Mouse (Mus musculus): Measurements from ENCODE around the gene Ccdc65. TPM values are rescaled to one million over a fixed set of nuclear protein-coding genes. Genes with fewer than 3 reads are reported as not detected.

Ccdc65 gene
- total and polyA plus RNA-seq, 3 experiments: 0.60 TPM; not detected in 2

- Histone ChIP-seq H3K36me3 (replicated peaks) (no peaks in the 10 kb centered on the region), H3K9me3 (replicated peaks) (no peaks in the 10 kb centered on the region), H3K4me3 (ENCODE audit: low read depth, low read length) (peak overlapping the region; percentile 56; the same call in 1 of the 2 replicates), H3K27me3 (ENCODE audit: insufficient read depth, low read length) (peaks cover 55% of the 10 kb centered on the region), H3K4me1 (ENCODE audit: insufficient read depth, low read depth, low read length) (peaks cover 17% of the 10 kb centered on the region)
- TF ChIP-seq POLR2AphosphoS5 (IDR thresholded peaks at IDR 0.05; ENCODE audit: insufficient replicate concordance, low read depth, low read length): no peak
- TF ChIP-seq CTCF (IDR thresholded peaks at IDR 0.05; ENCODE audit: low read depth, low read length): peak; percentile 52; the same call in 1 of the 2 replicates
- no peak for TF ChIP-seq GATA1 (IDR thresholded peaks at IDR 0.05; ENCODE audit: borderline replicate concordance, low read length)
- TF ChIP-seq GATA2 (IDR thresholded peaks at IDR 0.05; ENCODE audit: borderline replicate concordance, low read depth, low read length): no peak
- no peak for TF ChIP-seq TAL1 (conservative IDR thresholded peaks at IDR 0.05; ENCODE audit: low read depth, low read length)
- ATAC-seq (ENCODE audit: extremely low read depth, insufficient number of reproducible peaks, low FRiP score, poor library complexity, severe bottlenecking): no peak
- DNase-seq (ENCODE audit: low spot score): peak; percentile 68
These were observed 8.6 kb upstream of the Ccdc65 start for GRCm38 (mm10) chr15:98699190-98700105.

DNA sequence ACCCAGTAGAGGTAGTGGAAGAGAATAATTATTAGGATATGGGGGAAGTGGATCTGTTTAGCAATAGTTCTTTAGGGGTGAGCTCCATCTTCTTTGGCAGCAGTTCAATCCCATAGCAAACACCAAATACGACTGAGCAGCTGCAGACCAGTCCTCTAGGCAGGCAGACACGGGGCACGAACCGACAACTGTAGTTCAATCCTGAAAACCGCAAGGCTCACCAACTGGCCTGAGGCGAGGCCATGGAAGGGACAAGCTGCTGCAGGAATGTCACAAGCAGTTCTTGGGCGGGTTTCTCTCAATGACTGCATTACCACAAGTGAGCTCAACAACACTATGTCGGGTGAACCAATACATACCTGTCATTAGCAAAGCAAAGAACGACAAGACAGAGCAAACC, 3.7 kb upstream of the Ccdc65 start:
- ATAC-seq (ENCODE audit: extremely low read depth, insufficient number of reproducible peaks, low FRiP score, poor library complexity, severe bottlenecking) (no peak), DNase-seq (ENCODE audit: low spot score) (no peak)
- Histone ChIP-seq H3K36me3 (replicated peaks) (no peaks in the 10 kb centered on the region), H3K9me3 (replicated peaks) (no peaks in the 10 kb centered on the region), H3K27me3 (ENCODE audit: insufficient read depth, low read length) (peaks cover 73% of the 10 kb centered on the region), H3K4me1 (ENCODE audit: insufficient read depth, low read depth, low read length) (peaks cover 20% of the 10 kb centered on the region), H3K4me3 (ENCODE audit: low read depth, low read length) (no peak overlapping the region)
- TF ChIP-seq GATA1 (IDR thresholded peaks at IDR 0.05; ENCODE audit: borderline replicate concordance, low read length) (no peak), GATA2 (IDR thresholded peaks at IDR 0.05; ENCODE audit: borderline replicate concordance, low read depth, low read length) (no peak), POLR2AphosphoS5 (IDR thresholded peaks at IDR 0.05; ENCODE audit: insufficient replicate concordance, low read depth, low read length) (no peak), TAL1 (conservative IDR thresholded peaks at IDR 0.05; ENCODE audit: low read depth, low read length) (no peak), CTCF (IDR thresholded peaks at IDR 0.05; ENCODE audit: low read depth, low read length) (no peak)

DNA sequence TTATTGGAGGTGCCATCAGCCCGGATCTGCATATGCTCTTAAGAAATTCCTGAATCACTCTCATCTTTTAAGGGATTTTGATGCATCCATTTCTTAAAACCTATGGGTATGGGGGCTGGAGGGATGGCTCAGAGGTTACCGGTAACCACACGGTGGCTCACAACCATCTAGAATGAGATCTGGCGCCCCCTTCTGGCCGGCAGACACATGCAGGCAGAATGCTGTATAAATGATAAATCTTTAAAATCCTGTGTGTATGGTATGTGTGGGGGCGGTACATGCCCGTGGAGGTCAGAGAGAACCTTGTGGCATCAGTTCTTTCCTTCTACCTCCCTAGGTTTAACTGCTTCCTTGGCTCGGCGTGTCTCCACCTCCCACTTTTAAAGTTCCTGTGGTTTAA, 2.4 kb downstream of the Ccdc65 start:
- peak; percentile 70 for TF ChIP-seq CTCF (IDR thresholded peaks at IDR 0.05; ENCODE audit: low read depth, low read length)
- TF ChIP-seq TAL1 (conservative IDR thresholded peaks at IDR 0.05; ENCODE audit: low read depth, low read length): no peak

DNA sequence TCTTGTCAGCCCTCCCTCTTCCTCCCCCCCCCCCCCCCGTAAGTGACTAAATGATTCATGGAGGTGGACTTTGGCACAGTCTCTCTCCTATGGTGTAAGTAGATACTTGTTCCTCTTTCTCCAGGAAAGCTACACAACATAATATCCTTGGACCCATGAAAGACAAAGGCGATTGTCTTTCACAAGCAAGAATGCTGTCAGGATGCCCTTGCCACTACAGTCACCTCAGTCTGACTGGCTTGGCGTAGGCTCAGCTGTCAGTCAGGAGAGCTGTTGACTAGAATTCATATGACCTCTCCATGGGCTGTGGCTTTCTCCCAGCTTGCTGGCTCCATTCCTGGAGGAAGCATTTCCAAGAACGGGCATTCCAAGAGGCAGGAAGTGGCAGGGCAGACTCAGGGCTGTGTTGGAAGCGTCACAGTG, 6.2 kb downstream of the Ccdc65 start:
- no peaks in the 10 kb centered on the region for H3K36me3 ChIP-seq (replicated peaks)
- ATAC-seq (ENCODE audit: extremely low read depth, insufficient number of reproducible peaks, low FRiP score, poor library complexity, severe bottlenecking) (no peak), DNase-seq (ENCODE audit: low spot score) (no peak)

More for the DNA sequence above, 2.4 kb downstream of the Ccdc65 start:
- ATAC-seq (ENCODE audit: extremely low read depth, insufficient number of reproducible peaks, low FRiP score, poor library complexity, severe bottlenecking) (no peak), DNase-seq (ENCODE audit: low spot score) (no peak)
- H3K4me1 ChIP-seq (ENCODE audit: insufficient read depth, low read depth, low read length): peaks cover 23% of the 10 kb centered on the region
- no peaks in the 10 kb centered on the region for H3K36me3 ChIP-seq (replicated peaks)
- H3K4me3 ChIP-seq (ENCODE audit: low read depth, low read length): no peak overlapping the region
- H3K9me3 ChIP-seq (replicated peaks): no peaks in the 10 kb centered on the region
- H3K27me3 ChIP-seq (ENCODE audit: insufficient read depth, low read length): peaks cover 41% of the 10 kb centered on the region

DNA sequence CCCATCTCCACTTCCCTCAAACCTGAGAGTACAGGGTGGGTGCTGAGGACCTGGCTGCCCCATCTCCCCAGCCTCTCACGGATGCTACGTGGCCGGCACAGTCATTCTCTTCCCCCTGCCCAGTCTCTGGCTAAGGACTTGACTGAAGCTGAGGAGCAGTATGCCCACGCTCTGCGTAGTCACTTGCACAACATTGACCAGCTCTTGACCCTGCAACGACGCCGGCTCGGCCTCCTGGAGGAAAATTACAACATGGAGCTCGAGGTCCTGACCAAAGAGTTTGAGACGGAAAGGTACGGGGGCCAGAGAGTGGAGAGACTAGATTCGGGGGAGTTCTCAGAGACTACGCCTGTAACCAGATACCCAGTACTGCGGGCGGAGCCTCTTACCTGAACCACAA, 9.3 kb downstream of the Ccdc65 start:
- Histone ChIP-seq H3K4me3 (ENCODE audit: low read depth, low read length) (no peak overlapping the region), H3K36me3 (replicated peaks) (no peaks in the 10 kb centered on the region), H3K27me3 (ENCODE audit: insufficient read depth, low read length) (peaks cover 36% of the 10 kb centered on the region), H3K9me3 (replicated peaks) (no peaks in the 10 kb centered on the region), H3K4me1 (ENCODE audit: insufficient read depth, low read depth, low read length) (peaks cover 25% of the 10 kb centered on the region)
- DNase-seq (ENCODE audit: low spot score): no peak
- TF ChIP-seq POLR2AphosphoS5 (IDR thresholded peaks at IDR 0.05; ENCODE audit: insufficient replicate concordance, low read depth, low read length): no peak
- TF ChIP-seq GATA1 (IDR thresholded peaks at IDR 0.05; ENCODE audit: borderline replicate concordance, low read length): no peak
- TF ChIP-seq GATA2 (IDR thresholded peaks at IDR 0.05; ENCODE audit: borderline replicate concordance, low read depth, low read length): no peak
- TF ChIP-seq TAL1 (conservative IDR thresholded peaks at IDR 0.05; ENCODE audit: low read depth, low read length): no peak
- no peak for TF ChIP-seq CTCF (IDR thresholded peaks at IDR 0.05; ENCODE audit: low read depth, low read length)
- ATAC-seq (ENCODE audit: extremely low read depth, insufficient number of reproducible peaks, low FRiP score, poor library complexity, severe bottlenecking): no peak

More for the DNA sequence above, 6.2 kb downstream of the Ccdc65 start:
- no peak overlapping the region for H3K4me3 ChIP-seq (ENCODE audit: low read depth, low read length)
- no peak for TF ChIP-seq GATA1 (IDR thresholded peaks at IDR 0.05; ENCODE audit: borderline replicate concordance, low read length)
- no peak for TF ChIP-seq TAL1 (conservative IDR thresholded peaks at IDR 0.05; ENCODE audit: low read depth, low read length)
- no peak for TF ChIP-seq POLR2AphosphoS5 (IDR thresholded peaks at IDR 0.05; ENCODE audit: insufficient replicate concordance, low read depth, low read length)
- no peak for TF ChIP-seq CTCF (IDR thresholded peaks at IDR 0.05; ENCODE audit: low read depth, low read length)
- no peak for TF ChIP-seq GATA2 (IDR thresholded peaks at IDR 0.05; ENCODE audit: borderline replicate concordance, low read depth, low read length)
- H3K27me3 ChIP-seq (ENCODE audit: insufficient read depth, low read length): peaks cover 35% of the 10 kb centered on the region
- H3K4me1 ChIP-seq (ENCODE audit: insufficient read depth, low read depth, low read length): peaks cover 27% of the 10 kb centered on the region
- H3K9me3 ChIP-seq (replicated peaks): no peaks in the 10 kb centered on the region

DNA sequence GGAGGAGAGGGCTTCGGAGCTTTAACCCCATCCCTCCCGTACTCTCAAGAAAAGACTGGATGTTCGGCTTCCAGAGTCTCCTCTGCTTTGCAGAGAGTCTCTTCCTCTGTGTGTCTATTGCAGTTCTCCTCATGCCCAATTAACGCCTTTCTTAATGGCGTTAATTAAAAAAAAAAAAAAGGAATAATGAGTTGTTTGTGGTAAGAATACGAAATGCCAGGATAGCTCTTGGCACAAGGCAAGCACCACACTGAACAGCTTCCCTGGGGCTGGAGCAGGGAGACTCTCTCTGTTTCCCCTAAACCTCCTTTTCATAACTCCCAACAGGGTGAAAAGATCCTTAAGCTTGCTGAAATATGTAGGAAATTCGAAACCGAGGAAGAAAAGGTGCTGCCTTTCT, 14.2 kb downstream of the Ccdc65 start:
- DNase-seq (ENCODE audit: low spot score) (no peak), ATAC-seq (ENCODE audit: extremely low read depth, insufficient number of reproducible peaks, low FRiP score, poor library complexity, severe bottlenecking) (no peak)
- Histone ChIP-seq H3K4me3 (ENCODE audit: low read depth, low read length) (no peak overlapping the region), H3K9me3 (replicated peaks) (no peaks in the 10 kb centered on the region), H3K4me1 (ENCODE audit: insufficient read depth, low read depth, low read length) (peaks cover 35% of the 10 kb centered on the region), H3K36me3 (replicated peaks) (peaks cover 25% of the 10 kb centered on the region), H3K27me3 (ENCODE audit: insufficient read depth, low read length) (peaks cover 20% of the 10 kb centered on the region)
- TF ChIP-seq POLR2AphosphoS5 (IDR thresholded peaks at IDR 0.05; ENCODE audit: insufficient replicate concordance, low read depth, low read length) (no peak), GATA2 (IDR thresholded peaks at IDR 0.05; ENCODE audit: borderline replicate concordance, low read depth, low read length) (no peak), GATA1 (IDR thresholded peaks at IDR 0.05; ENCODE audit: borderline replicate concordance, low read length) (no peak), CTCF (IDR thresholded peaks at IDR 0.05; ENCODE audit: low read depth, low read length) (no peak), TAL1 (conservative IDR thresholded peaks at IDR 0.05; ENCODE audit: low read depth, low read length) (no peak)

Measured in G1E (cell line).